Mouse (Mus musculus) spleen, adult 18-20 months (tissue): ENCODE measurements around the gene Wdr19.
A peak's percentile ranks its signal among the peaks of the same experiment; 100 is the strongest.

Experiments
- DNase-seq, 2 experiments: peaks; one replicate each; pipeline ENCODE4 v3.0.0; 2022; ENCODE audit warnings: mixed read lengths in 2 of 2

Wdr19 gene

DNA sequence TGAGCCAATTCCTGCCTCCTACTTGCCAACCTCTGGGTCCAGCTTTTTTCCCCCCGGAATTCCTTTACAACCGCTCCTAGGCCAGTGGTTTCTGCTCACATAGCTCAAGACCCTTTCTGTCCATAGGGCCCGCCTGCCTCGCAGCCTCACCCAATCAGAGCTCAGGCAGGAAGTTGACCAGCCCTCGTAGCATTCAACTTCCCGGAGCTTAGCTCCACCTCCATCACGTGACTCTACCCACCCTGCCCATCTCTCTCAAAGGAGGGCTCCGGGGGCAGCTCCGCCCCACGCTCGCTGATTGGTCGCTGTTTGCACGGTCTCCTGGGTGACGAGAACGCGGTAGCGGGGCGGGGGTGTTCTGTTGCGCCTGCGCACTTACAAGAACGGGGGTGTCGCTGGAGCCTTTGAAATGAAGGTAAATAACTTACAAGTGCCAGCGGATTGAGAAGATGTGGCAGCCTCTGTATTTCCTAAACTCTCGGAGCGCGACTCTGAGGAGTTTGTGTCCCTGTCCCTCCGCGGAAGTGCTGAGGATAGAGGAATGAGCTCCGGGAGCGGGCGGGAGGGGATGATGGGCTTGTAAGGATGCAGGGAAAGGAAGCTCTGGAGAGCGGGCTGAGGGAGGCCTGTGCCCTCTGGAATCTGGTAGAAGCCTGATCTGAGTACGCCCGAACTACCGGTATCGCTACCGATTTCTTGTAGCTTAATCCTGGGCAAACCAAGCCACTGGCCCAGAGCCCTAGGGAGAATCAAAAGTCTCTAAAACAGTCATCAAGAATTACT, at the start of gene Wdr19:
Wdr19 (plus strand) TSS at position 351 of the 783 bp plus-strand sequence.
- peak; percentile 94 to 98 for DNase-seq

DNA sequence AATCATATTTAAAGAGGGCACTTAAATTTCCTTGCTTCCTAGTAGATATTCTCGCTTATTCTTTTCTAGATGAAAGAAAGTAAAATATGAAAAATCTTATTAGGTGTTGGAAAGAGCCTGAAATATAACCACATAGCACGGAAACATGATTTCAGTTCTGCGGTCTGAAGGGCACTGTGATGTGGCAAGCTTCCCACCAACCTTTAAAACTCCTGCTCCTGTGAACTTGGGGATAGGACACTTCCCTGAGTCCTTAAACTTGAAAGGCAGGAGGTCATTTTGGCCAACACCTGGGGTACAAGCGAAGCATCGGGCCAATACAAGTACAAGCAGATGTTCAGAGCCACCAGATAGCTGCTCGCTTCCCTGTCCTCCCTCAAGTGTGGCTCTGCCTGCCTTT, 49.8 kb upstream of the Wdr19 start:
- no peak for DNase-seq

DNA sequence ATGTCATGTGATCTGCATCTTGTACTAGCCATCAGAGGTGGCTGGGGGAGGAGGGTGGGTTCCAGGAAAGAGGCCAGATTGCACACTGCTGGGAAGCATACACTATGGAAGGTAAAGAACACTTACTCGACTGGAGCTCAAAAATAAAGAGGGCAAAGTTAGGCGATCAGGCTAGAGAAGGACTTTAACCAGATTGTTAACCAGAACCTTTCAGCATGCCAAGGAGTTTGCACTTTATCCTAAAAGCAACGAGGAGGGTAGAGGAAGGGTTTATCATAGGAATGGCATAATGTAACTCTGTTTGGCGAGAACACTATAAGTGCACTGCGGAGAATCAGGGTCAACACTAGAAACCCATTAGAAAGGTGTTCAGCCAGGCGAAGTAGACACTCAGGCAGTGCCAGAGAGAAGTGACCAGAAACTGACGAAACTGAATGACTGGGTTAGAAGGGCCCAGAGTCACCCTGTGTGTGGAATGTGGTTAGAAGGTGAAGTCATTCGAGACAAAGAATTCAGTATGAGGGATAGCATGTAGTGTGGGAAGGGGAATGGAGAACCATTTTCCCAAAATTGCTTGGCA, 49.0 kb upstream of the Wdr19 start:
- no peak for DNase-seq

DNA sequence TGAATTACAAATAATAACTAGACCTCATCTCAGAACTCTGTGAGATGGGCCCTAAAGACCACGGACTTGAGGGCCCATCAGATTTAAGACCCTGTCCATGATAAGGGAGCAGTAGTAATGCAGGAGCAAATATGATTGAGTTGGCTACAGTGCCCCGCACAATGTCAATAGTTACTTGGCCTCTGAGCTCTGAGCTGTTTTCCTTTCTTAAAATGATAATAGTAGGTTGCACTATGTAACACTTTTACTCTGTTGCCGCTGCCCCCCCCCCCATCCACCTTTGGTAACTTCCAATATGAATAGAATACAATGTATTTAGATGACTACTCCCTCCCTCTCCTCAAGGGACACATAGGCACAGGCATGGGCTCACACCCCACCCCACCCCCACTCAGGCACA, 48.2 kb upstream of the Wdr19 start:
- no peak for DNase-seq

DNA sequence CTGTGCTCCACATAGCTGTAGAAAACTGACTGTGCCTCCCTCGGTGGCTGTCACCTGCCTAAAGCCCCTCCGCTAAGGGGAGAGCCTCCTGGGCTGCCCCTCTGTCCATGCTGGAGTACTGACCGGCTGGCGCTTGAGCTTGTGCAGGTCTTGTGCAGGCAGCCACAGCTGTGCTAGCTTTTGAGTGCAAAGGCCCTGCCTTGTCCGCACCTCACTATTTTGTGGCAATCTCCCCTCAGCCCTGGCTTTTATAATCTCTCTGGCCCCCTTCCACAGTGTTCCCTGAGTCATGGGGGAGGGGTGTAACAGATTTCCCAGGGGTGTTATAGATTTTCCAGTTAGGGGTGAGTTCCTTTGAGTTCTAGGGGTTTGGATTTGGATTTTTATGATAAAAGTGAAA, 47.7 kb upstream of the Wdr19 start:
- DNase-seq = no peak

DNA sequence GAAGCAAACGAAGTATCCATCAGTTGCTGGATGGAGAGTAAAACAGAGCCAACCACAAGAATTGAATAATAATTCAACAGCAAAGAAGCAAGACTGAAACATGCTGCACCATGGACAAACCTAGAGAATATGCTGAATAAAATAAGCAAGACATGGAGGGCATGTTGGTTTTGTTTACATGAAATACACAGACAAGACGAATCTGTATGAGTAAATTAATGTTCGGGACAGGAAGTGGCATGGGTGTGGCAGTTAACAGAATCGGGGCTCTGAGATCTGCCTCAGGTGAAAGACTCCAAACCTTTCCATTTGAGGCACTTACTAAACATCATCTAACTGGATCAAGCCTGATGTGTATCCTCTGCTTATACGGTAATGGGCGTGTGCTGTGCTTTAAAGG, 45.2 kb upstream of the Wdr19 start:
- no peak for DNase-seq

DNA sequence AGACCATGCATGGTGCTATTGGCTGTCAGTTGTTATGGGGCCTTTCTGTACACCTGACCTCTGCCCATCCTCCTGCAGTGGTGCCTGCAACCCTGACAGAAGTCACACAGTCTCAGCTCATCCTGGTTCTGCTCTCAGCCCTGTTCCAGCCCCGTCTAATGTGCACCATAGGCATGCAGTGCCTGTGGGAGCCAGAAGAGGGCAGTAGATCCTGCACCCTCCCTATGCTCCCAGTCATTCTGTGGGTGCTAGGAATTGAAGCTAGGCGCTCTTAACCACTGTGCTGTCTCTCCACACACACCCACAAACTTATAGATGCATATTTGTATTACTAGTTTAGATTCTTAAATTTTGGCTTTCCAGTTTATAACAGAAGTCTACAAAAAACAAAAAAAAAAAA, 42.6 kb upstream of the Wdr19 start:
- DNase-seq = peak in 1 of 2 experiments; percentile 27

DNA sequence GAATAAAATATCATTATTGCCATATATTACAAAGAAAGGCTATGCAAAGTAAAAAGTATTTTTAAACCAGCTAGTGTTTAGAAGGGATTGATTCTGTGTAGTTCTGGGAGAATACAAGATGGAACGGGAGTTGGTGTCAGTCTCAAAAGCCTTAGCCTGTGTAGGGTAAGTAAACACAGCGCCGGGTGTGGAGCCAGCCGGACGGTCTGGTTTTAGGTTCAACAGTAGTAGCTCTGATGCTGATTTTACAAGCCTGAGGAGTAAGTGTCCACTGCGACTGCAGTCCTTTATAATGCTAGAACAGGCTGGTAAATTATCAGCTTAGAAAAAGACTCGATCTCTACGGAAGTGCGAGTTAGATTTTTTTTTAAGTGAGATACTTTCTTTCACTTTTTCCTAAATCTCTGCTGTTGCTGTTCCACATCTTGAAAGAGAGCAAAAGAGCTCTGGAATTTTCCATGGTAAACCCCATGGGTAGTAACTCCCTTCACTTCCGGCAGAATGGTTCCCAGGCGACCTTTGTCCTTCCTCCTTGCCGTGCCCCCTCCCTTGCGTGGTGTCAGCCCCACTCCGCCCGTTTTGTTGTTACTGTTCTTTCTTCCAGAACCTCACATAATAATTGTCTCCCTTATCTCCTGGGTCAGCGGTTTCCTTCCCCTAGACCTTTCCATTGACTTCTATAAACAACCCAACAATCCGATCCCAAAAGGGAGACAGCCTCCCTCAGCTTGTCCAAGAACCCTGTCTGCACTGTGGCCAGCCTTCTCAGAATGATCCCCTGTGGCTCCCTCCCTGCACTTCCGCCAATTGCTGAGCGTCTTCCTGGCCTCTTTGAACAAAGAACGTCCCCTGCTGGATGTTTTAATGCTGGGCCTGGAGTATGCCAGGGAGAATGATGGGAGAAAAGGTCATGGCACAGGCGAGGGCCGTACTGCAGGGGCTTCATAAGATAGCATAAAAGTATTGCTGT, 41.8 kb upstream of the Wdr19 start:
- DNase-seq = no peak

DNA sequence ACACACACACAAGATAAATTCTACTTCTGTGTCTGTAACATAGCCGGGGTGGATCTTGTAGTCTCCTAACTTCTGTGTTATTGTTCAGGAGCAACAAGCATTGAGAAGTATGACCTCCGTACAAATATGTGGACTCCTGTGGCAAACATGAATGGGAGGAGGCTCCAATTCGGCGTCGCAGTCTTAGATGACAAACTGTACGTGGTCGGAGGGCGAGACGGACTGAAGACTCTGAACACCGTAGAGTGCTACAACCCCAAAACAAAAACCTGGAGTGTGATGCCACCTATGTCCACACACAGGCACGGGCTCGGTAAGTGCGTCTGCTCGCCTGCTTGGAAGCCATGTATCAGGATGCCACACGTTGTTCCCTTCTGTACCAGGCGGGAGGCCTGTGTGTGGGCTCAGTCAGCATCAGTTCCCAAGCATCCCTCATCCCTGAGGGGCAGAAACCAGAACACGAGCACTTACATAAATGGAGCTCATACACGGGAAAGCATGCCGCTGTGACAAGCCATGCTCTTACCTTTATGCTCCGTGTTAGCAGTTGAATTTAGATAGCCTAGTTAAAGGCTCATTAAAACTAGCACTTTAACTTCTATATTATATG, 40.7 kb upstream of the Wdr19 start:
- DNase-seq = no peak

DNA sequence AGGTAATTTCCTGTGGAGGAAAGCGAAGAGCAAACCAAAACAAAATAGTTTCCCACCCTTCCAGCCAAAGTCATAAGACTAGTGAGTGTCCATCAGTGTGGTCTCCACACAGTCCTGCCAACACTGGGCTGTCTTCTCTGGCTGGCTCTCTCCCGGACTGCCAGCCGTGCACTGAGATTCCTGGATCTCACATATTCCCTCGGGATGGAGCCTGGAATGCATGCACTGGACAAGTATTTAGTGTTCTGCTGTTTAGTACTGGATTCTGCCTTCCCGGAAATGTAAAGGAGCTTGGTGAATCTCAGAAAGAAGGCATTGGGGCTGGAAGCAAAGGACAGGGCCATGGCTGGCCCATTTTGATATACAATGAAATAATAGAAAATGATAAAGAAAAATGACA, 36.5 kb upstream of the Wdr19 start:
- DNase-seq = no peak

DNA sequence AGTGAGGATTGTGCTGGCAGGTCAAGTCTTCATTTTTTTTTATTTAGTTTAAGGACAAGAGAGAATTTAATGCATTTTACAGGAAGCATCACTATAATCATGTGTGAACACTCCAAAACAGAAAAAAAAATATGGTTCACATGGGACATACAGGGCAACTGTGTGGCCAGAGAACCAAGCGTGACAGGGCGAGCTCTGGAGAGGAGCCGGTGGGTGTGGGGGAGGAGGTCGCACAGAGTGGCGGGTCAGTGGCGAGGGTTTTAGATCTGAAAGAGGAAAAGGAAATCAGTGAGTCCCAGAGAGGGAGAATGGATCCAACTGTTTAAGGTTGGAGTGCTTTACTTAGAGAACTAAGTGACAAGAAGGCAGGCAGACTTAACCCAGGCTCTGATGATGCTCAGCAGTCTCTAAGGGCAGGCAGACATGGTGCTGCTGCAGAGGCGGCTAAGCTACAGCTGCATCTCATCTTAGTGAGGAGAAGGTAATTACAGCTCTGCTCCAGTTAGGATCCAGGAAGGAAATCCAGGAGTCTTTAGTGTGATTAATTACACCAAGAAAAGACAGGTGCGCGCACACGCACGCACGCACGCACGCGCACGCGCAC, 35.9 kb upstream of the Wdr19 start:
- DNase-seq = no peak

DNA sequence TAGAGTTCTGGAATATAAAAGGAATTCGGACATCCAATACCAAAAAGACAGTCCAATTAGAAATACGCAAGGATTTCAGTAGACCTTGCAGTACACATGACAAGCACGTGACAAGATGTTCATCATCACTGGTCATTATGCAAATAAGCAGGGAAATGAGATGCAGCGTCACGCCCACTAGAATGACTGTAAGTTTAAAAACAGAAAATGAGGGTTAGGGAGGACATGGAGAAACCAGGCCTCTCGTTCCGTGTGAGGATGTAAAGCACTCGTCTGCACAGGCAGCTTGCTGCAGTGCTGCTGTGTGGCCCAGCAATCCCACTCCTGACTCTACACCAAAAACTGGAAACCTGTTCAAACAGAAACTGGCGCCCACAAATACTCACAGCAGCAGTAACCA, 29.3 kb upstream of the Wdr19 start:
- no peak for DNase-seq

DNA sequence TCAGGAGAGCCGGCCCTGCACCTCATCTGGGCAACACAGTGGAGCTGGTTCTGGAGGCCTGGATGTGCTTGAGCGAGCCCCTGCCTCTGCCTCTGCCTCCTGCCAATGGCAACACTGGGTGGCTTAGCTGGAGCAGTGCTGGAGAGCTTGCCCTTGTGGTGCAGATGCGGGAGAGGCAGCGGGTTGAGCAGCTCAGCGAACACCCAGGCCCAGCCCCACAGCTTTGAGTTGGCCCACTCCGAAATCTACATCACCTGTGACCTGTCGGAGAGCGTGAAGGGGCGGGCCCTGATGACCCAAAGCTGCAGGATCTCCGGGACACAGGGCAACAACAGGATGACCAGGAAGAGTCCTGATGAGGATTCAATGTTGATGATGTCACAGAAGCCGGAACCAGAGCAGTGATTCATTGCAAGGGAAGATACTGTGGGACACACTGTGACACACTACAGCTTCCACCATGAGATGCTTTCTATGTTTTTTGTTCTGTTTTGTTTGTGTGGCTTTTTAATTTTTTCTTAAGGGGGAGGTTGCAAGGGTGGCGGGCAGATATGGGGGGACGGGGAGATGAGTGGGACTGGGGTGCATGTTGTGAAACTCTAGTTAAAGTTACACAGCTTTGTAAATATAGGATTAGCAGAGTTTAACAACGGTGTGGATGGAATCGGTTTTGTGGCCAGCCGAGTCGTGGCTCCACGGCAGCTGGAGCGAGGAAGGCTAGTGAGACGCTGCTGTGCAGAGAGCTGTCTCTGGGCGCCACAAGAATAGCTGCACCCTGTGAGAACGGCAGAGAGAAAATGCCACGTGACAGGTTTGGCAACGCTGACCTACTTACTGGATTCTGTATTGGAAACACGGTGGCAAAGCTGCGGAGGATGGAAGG, 24.2 kb upstream of the Wdr19 start:
- DNase-seq = no peak

DNA sequence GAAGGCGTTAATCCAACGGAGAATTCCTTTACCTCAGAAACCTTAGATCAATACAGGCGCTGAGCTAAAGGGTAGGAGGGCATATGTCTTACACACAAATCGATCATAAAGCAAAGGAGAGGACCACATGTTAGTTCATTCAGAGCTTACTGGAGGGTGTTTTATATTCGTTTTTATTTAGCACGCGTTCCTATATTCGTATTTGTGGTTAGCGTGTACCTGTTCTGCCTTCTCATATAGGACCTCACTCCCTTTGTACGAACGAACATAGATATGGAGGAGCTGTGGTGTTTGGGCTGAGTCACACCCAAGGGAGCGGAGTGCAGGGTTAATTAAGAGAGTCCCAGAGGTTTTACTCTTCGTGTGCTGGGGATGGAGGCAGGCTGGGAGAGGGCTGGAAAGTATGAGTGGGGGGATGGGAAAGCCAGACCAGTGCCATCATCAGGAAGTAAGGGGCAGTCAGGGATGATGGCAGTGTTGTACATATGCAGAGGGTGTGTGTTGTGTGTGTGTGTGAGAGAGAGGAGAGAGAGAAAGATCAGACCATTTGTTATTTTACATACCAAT, 23.5 kb upstream of the Wdr19 start:
- no peak for DNase-seq

DNA sequence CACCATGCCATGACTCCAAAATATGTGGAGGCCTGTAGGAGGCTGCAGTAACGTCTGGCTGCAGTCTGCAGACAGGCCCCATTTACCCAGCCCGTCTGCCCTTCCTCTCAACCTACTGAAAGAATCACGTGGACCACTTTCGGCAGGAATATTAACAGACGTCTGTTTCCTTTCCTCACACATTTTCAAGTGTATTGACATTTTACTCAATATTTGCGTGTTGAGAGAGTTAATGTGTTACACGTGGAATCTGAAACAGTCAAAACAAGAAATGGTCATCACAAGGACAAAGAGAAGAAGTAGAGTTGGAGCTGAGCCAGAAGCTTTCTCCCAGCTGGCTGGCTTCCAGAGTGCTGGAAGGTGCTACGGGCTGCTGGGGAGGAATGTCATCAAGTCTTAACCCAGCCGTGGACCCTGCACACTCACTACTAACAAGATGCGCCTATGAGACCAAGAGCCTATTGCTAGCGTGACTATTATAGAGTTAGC, 22.4 kb upstream of the Wdr19 start:
- no peak for DNase-seq

DNA sequence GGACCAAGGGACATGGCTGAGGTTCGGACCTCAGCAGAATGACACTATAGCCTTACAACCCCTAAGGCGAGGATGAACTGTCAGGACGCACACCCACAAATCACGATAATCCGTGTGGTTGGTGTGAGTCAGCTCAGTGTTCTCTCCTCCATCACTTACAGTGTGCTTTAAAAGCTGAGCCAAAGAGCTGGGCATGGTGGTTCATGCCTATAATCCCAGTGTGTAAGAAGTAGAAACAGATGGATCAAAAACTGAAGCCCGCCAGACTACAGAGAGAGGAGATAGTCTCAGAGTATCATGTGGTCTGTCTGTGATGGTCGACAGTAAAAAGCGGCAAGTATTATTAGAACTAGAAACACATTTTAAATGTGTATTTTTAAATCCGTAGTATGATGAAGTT, 21.0 kb upstream of the Wdr19 start:
- DNase-seq = no peak

DNA sequence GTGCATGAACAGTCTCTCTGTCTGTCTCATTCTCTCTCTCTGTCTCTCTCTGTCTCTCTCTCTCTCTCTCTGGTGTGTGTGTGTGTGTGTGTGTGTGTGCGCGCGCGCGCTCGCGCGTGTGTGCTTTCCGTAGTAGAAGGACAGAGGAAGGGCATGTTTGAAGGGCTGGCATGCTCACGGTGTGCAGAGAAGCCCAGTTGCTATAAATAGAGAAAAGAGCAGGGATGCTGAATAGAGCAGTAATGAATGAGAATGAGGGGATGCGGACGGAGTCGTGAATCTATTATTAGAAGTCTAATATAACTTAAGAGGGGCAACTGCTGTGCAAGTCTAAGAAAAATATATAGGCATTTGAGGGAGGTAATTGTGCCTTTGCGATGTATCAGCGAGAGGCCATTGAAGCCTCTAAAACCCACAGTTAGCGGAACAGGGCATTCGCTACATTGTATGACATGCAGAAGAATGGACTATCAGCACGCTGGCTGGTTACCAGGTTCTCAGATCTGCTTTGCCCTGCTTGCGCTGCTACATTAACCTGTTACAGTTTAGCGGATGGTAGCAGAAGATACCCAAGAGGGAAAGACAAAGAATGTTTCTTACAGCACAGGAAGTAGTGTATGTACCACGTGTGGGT, 18.2 kb upstream of the Wdr19 start:
- no peak for DNase-seq

DNA sequence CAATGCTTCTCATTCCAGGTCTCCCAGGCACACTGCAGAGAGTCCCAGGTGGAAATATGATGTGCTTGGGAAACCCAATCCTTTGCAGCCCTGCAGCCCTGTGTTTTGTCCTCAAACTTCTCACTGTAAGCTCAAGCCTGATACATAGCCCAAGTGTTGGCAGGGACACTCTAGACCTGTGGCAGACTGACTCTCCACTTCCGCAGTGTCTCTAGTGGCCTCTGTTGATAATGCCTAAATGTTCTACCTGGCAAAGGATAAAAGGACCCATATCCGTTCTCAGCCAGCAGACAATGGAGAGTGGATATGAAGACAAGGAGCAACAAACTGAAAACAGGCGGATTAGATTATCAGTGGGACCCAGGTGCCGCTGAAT, 17.7 kb upstream of the Wdr19 start:
- DNase-seq = no peak

DNA sequence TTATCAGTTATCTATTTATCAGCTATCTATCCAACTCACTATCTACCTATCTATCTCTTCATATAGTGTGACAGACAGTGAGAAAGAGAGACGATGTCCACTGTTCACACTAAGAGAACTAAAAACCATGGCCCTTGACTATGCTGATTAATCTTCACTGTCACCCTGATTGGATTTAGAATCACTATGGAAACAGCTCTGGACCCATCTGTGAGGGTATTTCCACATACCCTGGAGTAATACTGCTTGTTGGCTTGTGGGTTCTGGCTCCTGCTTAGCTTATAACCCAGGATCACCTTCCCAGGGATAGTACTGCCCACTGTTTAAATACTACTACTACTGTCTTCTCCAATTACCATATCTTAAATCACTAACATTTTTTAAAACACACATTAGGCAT, 17.2 kb upstream of the Wdr19 start:
- no peak for DNase-seq

DNA sequence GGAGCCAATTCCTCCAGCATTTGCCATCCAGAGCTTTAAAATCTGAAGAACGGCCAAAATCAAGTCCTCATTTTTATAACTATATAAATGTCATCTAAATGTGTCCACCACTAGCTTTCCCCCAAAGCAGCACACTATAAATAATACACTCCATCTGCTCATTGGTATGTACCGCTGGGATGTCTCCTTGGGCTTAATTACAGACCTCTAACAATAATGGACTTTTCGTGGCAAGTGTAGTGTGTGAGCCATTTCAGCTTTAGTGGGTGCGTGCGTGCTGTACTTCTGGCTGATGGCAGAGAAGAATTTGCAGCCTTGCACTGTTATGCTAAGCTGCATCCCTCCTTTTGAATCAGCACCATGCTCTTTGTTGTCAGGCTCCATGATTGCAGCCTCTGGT, 7.9 kb upstream of the Wdr19 start:
- no peak for DNase-seq

DNA sequence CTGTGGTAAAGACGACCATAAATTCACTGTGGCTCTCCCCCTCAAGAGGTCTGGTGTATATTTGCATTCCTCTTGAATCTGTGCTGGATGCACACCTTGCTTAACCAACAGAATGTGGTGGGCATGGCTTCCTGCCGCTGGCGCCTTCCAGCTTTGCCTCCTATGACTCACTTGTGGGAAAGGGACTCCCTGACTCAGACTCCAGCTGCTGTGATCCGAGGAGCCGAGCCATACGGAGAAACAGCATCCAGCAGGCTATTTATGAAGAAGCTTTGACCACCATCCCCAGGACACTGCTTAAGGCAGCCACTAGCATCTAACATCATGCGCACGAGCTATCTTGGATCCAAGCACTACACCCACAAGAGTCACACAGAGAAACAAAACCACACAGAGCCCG, 5.1 kb upstream of the Wdr19 start:
- no peak for DNase-seq
